Mouse (Mus musculus) bone marrow macrophage, adult 2 months (primary cell): Measurements from ENCODE around the gene Ndrg2. TPM values are rescaled to one million over a fixed set of nuclear protein-coding genes. Genes with fewer than 3 reads are reported as not detected.

Experiments used
- H3K27ac ChIP-seq: 2 replicates; pipeline ENCODE4 v1.5.1; 2012; ENCODE audit warnings: low read depth, low read length; ENCODE audit not compliant: insufficient read depth
- H3K4me1 ChIP-seq: 2 replicates; pipeline ENCODE4 v1.6.1; 2012; ENCODE audit warnings: low read length; ENCODE audit not compliant: control insufficient read depth, insufficient read depth
- H3K4me3 ChIP-seq: 2 replicates; pipeline ENCODE4 v1.5.1; 2012; ENCODE audit warnings: mild to moderate bottlenecking, low read length, moderate library complexity; ENCODE audit not compliant: insufficient read depth
- CTCF ChIP-seq: IDR thresholded peaks from 2 replicates; pipeline ENCODE4 v1.5.1; 2012; ENCODE audit warnings: low read depth, mild to moderate bottlenecking, low read length, moderate library complexity
- POLR2A ChIP-seq: IDR thresholded peaks from 2 replicates; pipeline ENCODE4 v1.6.1; 2012; ENCODE audit warnings: mild to moderate bottlenecking, low read depth, low read length, borderline replicate concordance
- polyA plus RNA-seq: library from polyadenylated mRNA; stranded (reverse); fragments of >200 nt; gene quantifications from 2 replicates; pipeline ENCODE4 v1.2.4, GENCODE M21; 2012; ENCODE audit not compliant: missing spikeins, insufficient read depth, insufficient read length

Gene Ndrg2
- polyA plus RNA-seq, 1 experiment: 2.5 TPM

DNA sequence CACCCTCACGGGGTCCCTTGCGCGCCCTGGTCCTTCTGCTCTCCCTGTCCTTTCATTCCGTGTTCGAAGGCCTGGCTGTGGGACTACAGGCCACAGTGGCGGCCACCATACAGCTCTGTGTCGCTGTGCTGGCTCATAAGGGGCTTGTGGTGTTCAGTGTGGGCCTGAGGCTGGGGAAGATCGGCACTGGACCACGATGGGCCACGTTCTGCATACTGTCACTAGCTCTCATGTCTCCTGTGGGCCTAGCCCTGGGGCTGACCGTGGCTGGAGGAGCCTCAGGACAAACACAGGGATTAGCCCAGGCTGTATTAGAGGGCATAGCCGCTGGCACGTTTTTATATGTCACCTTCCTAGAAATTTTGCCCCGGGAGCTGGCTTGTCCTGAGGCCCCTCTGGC is 18.9 kb downstream of the Ndrg2 start:
- Histone ChIP-seq H3K27ac (no peak overlapping the region), H3K4me1 (peaks cover 39% of the 10 kb centered on the region), H3K4me3 (no peak overlapping the region)
- no peak for TF ChIP-seq CTCF
- no peak for TF ChIP-seq POLR2A

DNA sequence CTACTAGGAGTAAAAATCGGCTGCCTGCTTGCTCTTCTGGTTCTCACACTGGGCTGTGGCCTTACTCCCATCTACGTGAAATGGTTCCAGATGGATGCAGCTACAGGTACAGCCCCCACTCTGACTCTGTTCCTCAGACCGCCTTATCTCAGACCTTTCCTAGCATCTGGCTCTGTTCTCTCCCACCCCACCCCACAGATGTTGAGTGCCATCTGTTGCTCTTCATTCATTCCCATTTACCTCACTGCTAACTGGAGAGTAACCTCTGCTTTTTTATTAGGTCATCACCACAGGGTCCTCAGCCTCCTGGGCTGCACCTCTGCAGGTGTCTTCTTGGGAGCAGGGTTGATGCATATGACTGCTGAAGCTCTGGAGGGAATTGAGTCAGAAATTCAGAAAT is 20.1 kb downstream of the Ndrg2 start:
- Histone ChIP-seq H3K4me1 (peaks cover 39% of the 10 kb centered on the region), H3K27ac (peak overlapping the region; percentile 71), H3K4me3 (no peak overlapping the region)
- TF ChIP-seq CTCF (no peak), POLR2A (no peak)

DNA sequence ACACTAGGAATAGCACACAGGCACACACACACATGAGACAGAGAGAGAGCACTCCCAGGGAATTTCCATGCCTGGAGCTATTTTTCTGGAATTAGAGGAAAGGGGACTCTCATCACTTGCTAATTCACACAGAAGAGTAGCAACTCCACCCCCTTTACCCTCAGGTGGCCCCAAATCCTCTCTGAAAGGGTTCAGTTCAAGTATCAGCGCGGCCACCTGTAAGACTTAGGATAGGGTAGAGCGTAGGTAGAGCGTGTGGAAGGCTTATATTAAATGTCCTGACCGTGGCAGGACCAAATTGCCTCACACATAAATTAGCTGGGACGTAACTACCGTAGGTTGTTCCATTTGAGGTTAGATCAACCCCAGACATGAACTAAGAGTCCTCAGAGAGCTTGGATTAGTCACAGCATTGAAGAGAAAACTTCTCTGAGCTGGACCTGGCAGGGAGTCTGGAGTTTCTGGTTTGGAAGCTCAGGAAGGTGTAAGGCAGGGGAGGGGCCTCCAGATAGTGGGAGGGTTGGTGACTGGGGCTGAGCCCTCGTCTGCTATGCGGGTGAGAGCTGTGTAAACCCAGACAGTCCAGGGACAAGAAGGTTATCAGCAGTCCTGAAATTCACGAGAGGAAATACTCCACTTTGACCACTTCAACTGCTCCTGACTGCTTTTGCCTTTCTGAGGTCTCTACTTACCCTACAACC is 20.7 kb downstream of the Ndrg2 start:
- Histone ChIP-seq H3K4me1 (peaks cover 39% of the 10 kb centered on the region), H3K4me3 (no peak overlapping the region), H3K27ac (no peak overlapping the region)
- no peak for TF ChIP-seq POLR2A
- TF ChIP-seq CTCF: no peak

DNA sequence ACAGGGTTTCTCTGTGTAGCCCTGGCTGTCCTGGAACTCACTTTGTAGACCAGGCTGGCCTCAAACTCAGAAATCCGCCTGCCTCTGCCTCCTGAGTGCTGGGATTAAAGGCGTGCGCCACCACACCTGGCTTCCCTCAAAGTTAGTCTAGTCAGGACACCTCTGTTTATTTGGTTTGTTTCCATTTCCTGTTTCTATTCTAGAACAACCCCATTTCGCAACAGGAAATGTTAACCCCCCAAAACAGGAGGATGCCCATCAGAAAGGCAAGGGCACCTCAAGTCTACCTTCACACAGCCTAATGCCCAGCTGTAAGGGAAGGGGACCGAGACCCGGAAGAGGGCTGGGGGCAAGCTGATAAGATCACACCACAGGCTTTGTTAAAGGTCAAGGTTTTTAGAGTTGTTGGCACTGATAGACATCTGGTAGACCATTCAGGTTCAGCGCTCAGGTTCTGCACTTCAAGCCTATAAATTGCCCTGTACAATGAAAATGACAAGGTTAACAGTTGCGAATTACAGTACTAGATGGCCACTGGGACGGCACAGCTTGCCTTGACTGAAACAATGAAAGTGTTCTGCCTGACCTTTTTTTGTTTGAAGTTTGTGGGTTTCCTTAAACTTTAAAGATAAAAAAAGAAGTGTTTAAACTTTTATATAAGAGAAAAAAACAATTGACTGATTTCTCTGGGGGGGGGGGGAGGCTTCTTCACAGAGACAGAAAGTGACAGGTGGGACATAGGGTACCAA is 21.6 kb downstream of the Ndrg2 start, which contains the start of gene Slc39a2:
Slc39a2 (plus strand) TSS at position 699 of the 749 bp plus-strand sequence.
- Histone ChIP-seq H3K4me3 (no peak within 1 kb of the TSS), H3K4me1 (peaks cover 38% of the 10 kb centered on the region), H3K27ac (peak within 1 kb of the TSS; percentile 71)
- TF ChIP-seq CTCF (no peak), POLR2A (no peak)

DNA sequence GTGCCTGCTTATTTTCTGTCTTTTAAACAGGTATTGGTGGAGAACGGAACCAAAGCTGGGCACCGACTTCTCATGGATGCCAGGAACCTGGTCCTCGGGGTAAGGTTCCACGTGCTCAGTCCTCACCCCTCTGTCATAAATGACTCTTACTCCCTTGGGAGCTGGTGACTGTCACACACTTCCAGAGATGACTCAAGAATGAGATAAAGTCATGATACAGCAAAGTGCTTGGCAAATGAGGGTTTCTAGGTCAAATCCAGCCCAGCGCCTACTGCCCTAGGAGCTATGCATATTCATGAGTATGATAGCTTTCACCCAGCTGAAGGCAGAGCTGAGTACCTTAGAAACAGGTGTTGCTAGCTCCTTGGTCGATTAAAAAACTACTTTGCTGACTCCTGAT is 24.1 kb downstream of the Ndrg2 start:
- no peak overlapping the region for H3K4me3 ChIP-seq
- peaks cover 23% of the 10 kb centered on the region for H3K4me1 ChIP-seq
- no peak for TF ChIP-seq CTCF
- no peak for TF ChIP-seq POLR2A
- no peak overlapping the region for H3K27ac ChIP-seq

DNA sequence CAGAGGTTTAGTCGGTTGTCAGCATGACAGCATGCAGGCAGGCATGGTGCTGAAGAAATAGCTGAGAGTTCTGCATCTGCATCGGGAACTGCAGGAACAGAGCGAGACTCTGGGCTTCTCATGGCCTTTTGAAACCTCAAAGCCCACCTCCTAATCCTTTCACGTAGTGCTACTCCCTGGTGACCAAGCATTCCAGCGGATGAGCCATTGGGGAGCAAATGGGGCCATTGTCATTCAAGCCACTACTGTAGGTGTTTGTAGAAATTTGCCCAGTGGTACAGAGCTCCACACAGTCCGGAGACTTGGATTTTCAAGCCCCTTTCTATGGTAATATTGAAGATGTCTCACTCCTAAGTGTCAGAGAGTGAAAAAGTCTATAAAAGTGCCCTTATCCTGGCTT is 27.9 kb downstream of the Ndrg2 start:
- TF ChIP-seq POLR2A (no peak), CTCF (no peak)
- 0 out of 2 replicates have a peak overlapping the region, but pooled peaks have one; percentile 5 for H3K4me3 ChIP-seq
- H3K4me1 ChIP-seq: peaks cover 4% of the 10 kb centered on the region; the same call in 1 of the 2 replicates

DNA sequence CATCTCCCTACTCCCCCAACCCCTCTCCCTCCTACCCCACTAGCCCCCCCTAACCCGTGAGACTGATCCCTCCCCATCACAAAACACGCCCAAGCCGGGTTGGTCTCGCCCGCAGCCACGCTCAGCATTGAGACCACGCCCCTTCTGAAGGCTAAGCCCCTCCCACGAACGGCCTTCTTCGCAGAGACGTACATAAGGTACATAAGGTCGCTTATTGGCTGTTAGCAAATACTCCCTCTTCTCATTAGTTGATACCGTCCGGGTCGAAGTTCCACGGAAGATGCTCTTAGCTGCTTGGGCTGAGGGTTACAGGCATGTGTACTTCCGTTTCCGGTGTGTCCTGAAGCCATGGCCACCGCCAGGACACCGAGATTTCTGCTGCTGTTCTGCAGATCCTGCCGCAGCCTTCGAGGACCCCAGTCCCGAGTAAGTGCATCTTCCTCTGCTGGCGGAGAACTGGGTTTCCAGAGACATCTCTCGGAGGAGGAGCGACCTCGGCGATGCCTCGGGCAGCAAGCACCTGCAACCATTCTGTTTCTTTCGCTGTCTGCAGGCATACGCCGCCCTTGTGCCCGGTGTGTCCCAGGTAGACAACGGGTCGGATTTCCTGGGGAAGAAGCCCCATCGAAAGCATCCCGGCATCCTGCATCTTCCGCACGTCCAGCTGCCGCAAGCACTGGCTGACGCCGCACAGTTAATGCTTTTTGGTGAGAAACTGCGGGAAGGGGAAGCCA is 29.2 kb downstream of the Ndrg2 start, which contains the start of gene Mettl17:
Mettl17 (plus strand) TSS at position 245 of the 734 bp plus-strand sequence.
- Histone ChIP-seq H3K4me1 (peaks cover 4% of the 10 kb centered on the region; the same call in 1 of the 2 replicates), H3K27ac (peak within 1 kb of the TSS; percentile 61), H3K4me3 (peak within 1 kb of the TSS; percentile 88)
- TF ChIP-seq POLR2A (no peak; the same call in 1 of the 2 replicates), CTCF (no peak)

More for the DNA sequence above, 27.9 kb downstream of the Ndrg2 start:
- no peak overlapping the region for H3K27ac ChIP-seq

DNA sequence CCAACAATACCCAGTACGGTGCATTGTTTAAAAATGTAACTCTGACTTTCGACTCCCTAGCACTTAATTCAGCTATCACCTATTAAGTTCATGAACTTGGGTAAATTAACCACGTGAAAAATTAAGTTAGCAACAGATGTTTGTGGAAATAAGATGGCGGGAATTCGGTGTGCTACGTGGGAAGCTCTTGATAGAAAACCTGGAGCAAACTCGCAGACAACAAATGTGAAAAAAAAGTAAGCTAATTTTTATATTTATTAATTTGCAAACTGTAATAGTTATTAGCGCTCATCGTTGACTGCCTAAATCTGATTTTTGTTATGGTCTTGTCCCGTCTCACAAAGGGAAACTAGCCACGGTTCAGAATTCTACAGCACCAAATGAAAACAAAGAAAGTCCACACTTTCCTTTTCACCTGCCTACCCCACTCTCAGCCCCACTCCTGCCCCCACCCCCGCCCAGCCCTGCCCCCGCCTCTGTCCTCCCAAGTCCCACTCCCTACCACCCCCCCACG is 29.9 kb downstream of the Ndrg2 start:
- Histone ChIP-seq H3K27ac (peak overlapping the region; percentile 61), H3K4me1 (peaks cover 4% of the 10 kb centered on the region; the same call in 1 of the 2 replicates), H3K4me3 (peak overlapping the region; percentile 43)
- TF ChIP-seq POLR2A: no peak

DNA sequence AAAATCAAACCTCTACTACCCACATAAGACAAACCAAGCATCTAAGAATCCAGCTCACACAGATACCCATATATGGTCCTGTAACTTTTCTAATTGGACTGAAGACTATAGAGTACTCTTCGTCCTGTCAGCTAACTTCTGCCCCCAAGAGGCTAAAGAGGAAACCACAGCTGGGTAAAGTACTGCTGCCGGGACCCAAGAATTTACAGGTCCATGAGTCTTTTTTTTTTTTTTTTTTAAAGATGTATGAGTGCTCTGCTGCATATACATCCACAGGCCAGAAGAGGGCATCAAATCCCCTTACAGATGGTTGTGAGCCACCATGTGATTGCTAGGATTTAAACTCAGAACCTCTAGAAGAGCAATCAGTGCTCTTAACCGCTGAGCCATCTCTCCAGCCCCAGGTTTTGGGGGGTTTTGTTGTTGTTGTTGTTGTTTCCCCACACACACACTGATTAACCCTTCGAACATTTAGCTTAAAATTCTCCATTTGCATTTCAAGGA is 30.4 kb downstream of the Ndrg2 start:
- Histone ChIP-seq H3K27ac (peak overlapping the region; percentile 61), H3K4me3 (peak overlapping the region; percentile 43), H3K4me1 (peaks cover 4% of the 10 kb centered on the region; the same call in 1 of the 2 replicates)
- TF ChIP-seq POLR2A (no peak), CTCF (no peak)

DNA sequence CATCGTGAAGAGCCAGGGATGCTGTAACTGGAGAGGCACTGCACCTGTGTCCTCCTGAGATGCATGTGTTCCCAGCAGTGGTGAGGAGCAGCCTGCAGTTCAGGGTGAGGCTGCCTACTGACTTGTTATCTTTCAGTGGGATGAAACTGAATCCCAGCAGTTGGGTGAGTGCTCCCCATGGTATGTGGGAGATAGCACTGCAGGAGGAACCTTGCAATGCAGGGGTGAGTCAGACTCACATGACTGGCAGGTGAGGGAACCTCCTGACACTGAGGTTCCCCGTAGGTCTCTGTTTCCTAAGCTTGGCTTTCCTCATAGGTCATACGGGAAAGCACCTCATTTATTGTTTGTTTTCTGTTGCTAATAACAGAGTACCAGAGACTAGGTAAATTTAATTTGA is 36.4 kb downstream of the Ndrg2 start:
- no peak overlapping the region for H3K27ac ChIP-seq
- no peak overlapping the region for H3K4me3 ChIP-seq
- no peaks in the 10 kb centered on the region for H3K4me1 ChIP-seq
- TF ChIP-seq CTCF (no peak), POLR2A (no peak)
